Mouse (Mus musculus): ENCODE measurements around the gene Clns1a. TPM values are rescaled to one million over a fixed set of nuclear protein-coding genes. Genes with fewer than 3 reads are reported as not detected.

The Clns1a gene
- total and polyA plus RNA-seq, 3 experiments = 140 to 305 (median 240) TPM

DNA sequence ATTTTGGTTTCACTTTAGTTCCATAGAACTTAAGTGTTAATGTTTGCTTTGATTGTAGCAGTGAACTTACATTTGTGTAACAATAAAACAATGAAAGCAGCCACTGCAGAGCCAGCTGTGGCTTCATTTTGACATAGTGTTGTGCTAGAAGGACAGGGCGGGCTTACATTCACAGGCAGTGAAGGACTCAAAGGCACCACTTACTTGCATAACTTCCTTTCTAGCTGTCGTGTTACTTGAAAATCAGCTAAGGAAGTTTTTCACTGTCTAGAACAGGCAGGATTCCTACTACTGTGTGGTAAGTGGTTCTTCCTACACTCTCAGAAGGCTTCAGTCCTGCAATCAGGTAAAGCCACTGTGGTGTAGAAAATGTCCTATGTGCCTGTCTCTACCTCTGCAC is 8.6 kb upstream of the Clns1a start:
- dilution Hi-C loops (cut with MboI; ENCODE audit: extremely low pct_ligation_motif_present, extremely low pct_unique_long_range_greater_than_20kb, low sequenced_read_pairs) (no loop called here), in situ Hi-C loops (cut with MboI; ENCODE audit: low pct_ligation_motif_present, low pct_unique_long_range_greater_than_20kb, low sequenced_read_pairs) (loop anchor here (25.0 kb wide), 1 partner anchor 251 kb away; no protein-coding TSS in a partner anchor)
- no peak for DNase-seq (ENCODE audit: extremely low read depth)
- Histone ChIP-seq H3K4me2 (ENCODE audit: insufficient read depth, low read depth, poor library complexity, severe bottlenecking) (no peak overlapping the region), H3K27me3 (replicated peaks) (no peaks in the 10 kb centered on the region), H3K27ac (ENCODE audit: insufficient read depth, low read depth) (no peak overlapping the region), H3K4me3 (replicated peaks in 1 of 3; ENCODE audit: low read depth in 2 of 3, low read length in 2 of 3, poor library complexity in 1 of 3) (no peak overlapping the region), H3K36me3 (replicated peaks in 1 of 2; ENCODE audit: control insufficient read depth in 1 of 2, insufficient read depth in 1 of 2, low read length in 1 of 2) (peaks cover 29 to 70% of the 10 kb centered on the region in 2 experiments), H3K9ac (ENCODE audit: insufficient read depth, low read depth) (no peak overlapping the region), H3K79me2 (replicated peaks; ENCODE audit: control insufficient read depth, extremely low read depth, insufficient read depth, poor library complexity, severe bottlenecking) (no peaks in the 10 kb centered on the region; the same call in 1 of the 2 replicates), H3K9me3 (replicated peaks; ENCODE audit: low read length) (no peaks in the 10 kb centered on the region), H3K4me1 (ENCODE audit: control insufficient read depth in 1 of 2, insufficient read depth in 2 of 2) (no peaks in the 10 kb centered on the region)
- TF ChIP-seq TCF12 (IDR thresholded peaks at IDR 0.05; ENCODE audit: low read depth, low read length) (no peak), BHLHE40 (IDR thresholded peaks at IDR 0.05; ENCODE audit: low read depth, low read length) (no peak), ZMIZ1 (IDR thresholded peaks at IDR 0.05; ENCODE audit: low read depth, low read length) (no peak), SIN3A (IDR thresholded peaks at IDR 0.05; ENCODE audit: low read length) (no peak), GABPA (IDR thresholded peaks at IDR 0.05; ENCODE audit: insufficient replicate concordance, low read depth, low read length) (no peak), USF2 (conservative IDR thresholded peaks at IDR 0.05; ENCODE audit: low read depth, low read length) (no peak), E2F4 (IDR thresholded peaks at IDR 0.05; ENCODE audit: insufficient replicate concordance, low read depth, low read length) (no peak), IRF4 (IDR thresholded peaks at IDR 0.05; ENCODE audit: low read depth, low read length) (no peak)

- peak overlapping the region; percentile 52 for H3K9ac ChIP-seq (ENCODE audit: insufficient read depth, low read depth)
- dilution Hi-C loops (cut with MboI; ENCODE audit: extremely low pct_ligation_motif_present, extremely low pct_unique_long_range_greater_than_20kb, low sequenced_read_pairs) = no loop called here
- H3K79me2 ChIP-seq (replicated peaks; ENCODE audit: control insufficient read depth, extremely low read depth, insufficient read depth, poor library complexity, severe bottlenecking) = peaks cover 35% of the 10 kb centered on the region
- H3K9me3 ChIP-seq (replicated peaks; ENCODE audit: low read length) = peaks cover 4% of the 10 kb centered on the region
- H3K4me2 ChIP-seq (ENCODE audit: insufficient read depth, low read depth, poor library complexity, severe bottlenecking) = peak overlapping the region; percentile 46
- no peak for TF ChIP-seq MAFK (IDR thresholded peaks at IDR 0.05; ENCODE audit: insufficient replicate concordance, low read length)
- TF ChIP-seq BHLHE40 (IDR thresholded peaks at IDR 0.05; ENCODE audit: low read depth, low read length) = no peak
- no peak for TF ChIP-seq E2F4 (IDR thresholded peaks at IDR 0.05; ENCODE audit: insufficient replicate concordance, low read depth, low read length)
- TF ChIP-seq ELF1 (IDR thresholded peaks at IDR 0.05; ENCODE audit: low read depth, low read length) = no peak
- TF ChIP-seq ETS1 (conservative IDR thresholded peaks at IDR 0.05; ENCODE audit: low read depth, low read length) = no peak
- no peak for TF ChIP-seq USF2 (conservative IDR thresholded peaks at IDR 0.05; ENCODE audit: low read depth, low read length)
- TF ChIP-seq MEF2A (IDR thresholded peaks at IDR 0.05; ENCODE audit: borderline replicate concordance, low read depth, low read length) = no peak
- no peak for TF ChIP-seq UBTF (IDR thresholded peaks at IDR 0.05; ENCODE audit: low read depth, low read length)
- TF ChIP-seq JUN (IDR thresholded peaks at IDR 0.05; ENCODE audit: insufficient read depth, low read depth, low read length) = no peak
- no peak for TF ChIP-seq MAX (IDR thresholded peaks at IDR 0.05; ENCODE audit: low read length)
- no peak for TF ChIP-seq NELFE (IDR thresholded peaks at IDR 0.05; ENCODE audit: low read depth, low read length)
- TF ChIP-seq SIN3A (IDR thresholded peaks at IDR 0.05; ENCODE audit: low read length) = no peak
- no peak for TF ChIP-seq CTCF (conservative IDR thresholded peaks at IDR 0.05 in 1 of 2, IDR thresholded peaks at IDR 0.05 in 1 of 2; ENCODE audit: low read depth in 2 of 2, low read length in 2 of 2)
- TF ChIP-seq ZC3H11A (IDR thresholded peaks at IDR 0.05; ENCODE audit: low read depth, low read length) = no peak
- TF ChIP-seq ZKSCAN1 (IDR thresholded peaks at IDR 0.05; ENCODE audit: borderline replicate concordance, low read depth, low read length) = no peak
- no peak for TF ChIP-seq RAD21 (IDR thresholded peaks at IDR 0.05; ENCODE audit: low read depth, low read length)
- TF ChIP-seq TCF12 (IDR thresholded peaks at IDR 0.05; ENCODE audit: low read depth, low read length) = no peak
- TF ChIP-seq ZNF384 (IDR thresholded peaks at IDR 0.05; ENCODE audit: low read depth, low read length) = no peak
- in situ Hi-C loops (cut with MboI; ENCODE audit: low pct_ligation_motif_present, low pct_unique_long_range_greater_than_20kb, low sequenced_read_pairs) = loop anchor here (25.0 kb wide), 1 partner anchor 258 kb away; no protein-coding TSS in a partner anchor
- peaks cover 0 to 41% of the 10 kb centered on the region in 2 experiments; a peak in 2 of 4 replicates for H3K4me1 ChIP-seq (ENCODE audit: control insufficient read depth in 1 of 2, insufficient read depth in 2 of 2)
- H3K36me3 ChIP-seq (replicated peaks in 1 of 2; ENCODE audit: control insufficient read depth in 1 of 2, insufficient read depth in 1 of 2, low read length in 1 of 2) = peaks cover 6 to 47% of the 10 kb centered on the region in 2 experiments
- H3K27ac ChIP-seq (ENCODE audit: insufficient read depth, low read depth) = no peak overlapping the region
- no peaks in the 10 kb centered on the region for H3K27me3 ChIP-seq (replicated peaks)
- DNase-seq (ENCODE audit: extremely low read depth) = no peak
- peak overlapping the region; percentile 64 to 99 (median 89) for H3K4me3 ChIP-seq (replicated peaks in 1 of 3; ENCODE audit: low read depth in 2 of 3, low read length in 2 of 3, poor library complexity in 1 of 3)
These were observed 993 bp upstream of the Clns1a start for GRCm38 (mm10) chr7:97695441-97695840.

Measured in CH12.LX (cell line).